Mouse (Mus musculus) adrenal gland, postnatal 4 days (tissue): ENCODE data around the gene Nedd9. TPM values are rescaled to one million over a fixed set of nuclear protein-coding genes. Genes with fewer than 3 reads are reported as not detected.

Experiments
- DNase-seq, 2 experiments: peaks; one replicate each; pipeline ENCODE4 v3.0.0; 2021 to 2022; ENCODE audit warnings: low spot score in 2 of 2, mixed read lengths in 2 of 2
- total RNA-seq, 2 experiments: library from RNA; stranded (reverse); gene quantifications; 2 replicates each; pipeline ENCODE4 v1.2.3; 2021

Gene Nedd9
- total RNA-seq, 2 experiments from 2014 or later: 31.6 to 37.2 TPM

DNA sequence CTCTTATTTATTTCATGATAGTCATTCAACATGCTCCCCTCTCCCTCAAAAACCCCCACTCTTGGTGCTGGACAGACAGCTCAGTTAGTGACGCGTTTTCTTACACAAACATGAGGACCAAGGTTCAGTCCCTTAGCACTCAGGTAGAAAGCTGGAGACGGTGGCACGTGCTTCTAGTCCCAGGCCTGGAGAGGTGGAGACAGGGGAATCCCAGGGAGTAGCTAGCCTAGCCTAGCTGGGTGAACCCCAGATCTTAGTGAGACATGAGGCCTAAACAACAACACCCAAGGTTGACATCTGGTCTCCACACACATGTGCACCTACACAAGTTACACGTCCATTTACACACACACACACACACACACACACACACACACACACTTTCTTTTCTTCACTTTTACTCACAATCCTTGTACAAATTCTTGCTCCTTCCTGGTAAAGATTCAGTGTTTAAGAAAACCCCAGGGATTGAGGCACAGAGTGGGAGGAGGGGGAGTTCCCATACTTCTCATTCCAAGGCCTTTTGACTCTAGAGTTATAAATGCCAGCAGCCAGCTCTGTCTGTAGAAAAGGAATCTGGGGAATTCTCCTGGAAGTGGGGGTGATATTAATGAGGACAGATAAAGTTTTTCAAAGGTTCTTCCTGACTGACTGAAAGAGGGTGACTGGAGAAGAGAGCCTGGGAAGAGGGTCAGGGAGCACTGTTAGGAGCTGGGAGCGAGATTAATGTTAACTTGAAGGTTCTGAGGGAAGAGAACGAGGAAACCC, 29.9 kb downstream of the Nedd9 start:
- DNase-seq: no peak

DNA sequence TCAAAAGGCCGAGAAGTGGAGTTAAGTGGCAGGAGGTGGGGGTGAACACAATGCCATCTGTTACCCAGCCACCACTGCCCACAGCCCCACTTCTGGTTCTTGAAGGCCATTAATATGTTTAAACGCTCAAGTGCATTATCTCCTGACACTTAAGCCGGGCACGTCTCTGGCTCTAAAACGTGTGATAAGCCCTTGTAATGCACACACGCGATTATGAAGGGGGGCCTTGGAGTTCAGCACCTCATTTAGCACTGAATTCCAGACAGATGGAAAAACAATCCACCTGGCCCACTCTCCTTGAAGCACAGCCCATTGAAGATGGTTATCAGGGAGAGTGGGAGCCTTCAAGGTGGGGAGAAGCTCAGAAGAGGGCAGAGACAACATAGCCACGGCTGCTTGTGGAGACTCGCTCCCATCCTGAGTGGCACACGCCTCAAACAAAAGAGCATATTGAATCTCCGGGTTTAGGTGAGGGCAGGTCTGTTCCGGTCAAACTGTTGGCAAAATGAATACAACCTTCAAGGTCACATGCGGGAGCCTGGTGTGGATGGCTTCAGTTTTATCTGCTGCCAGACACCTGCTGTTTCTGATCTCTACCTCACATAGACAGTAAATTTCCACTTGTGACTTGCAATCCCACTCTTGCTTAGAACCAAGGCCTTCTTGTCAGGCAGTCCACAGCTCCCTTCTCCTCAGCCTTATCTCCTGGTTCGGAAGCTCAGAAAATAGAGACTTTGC, 30.7 kb downstream of the Nedd9 start:
- no peak for DNase-seq

DNA sequence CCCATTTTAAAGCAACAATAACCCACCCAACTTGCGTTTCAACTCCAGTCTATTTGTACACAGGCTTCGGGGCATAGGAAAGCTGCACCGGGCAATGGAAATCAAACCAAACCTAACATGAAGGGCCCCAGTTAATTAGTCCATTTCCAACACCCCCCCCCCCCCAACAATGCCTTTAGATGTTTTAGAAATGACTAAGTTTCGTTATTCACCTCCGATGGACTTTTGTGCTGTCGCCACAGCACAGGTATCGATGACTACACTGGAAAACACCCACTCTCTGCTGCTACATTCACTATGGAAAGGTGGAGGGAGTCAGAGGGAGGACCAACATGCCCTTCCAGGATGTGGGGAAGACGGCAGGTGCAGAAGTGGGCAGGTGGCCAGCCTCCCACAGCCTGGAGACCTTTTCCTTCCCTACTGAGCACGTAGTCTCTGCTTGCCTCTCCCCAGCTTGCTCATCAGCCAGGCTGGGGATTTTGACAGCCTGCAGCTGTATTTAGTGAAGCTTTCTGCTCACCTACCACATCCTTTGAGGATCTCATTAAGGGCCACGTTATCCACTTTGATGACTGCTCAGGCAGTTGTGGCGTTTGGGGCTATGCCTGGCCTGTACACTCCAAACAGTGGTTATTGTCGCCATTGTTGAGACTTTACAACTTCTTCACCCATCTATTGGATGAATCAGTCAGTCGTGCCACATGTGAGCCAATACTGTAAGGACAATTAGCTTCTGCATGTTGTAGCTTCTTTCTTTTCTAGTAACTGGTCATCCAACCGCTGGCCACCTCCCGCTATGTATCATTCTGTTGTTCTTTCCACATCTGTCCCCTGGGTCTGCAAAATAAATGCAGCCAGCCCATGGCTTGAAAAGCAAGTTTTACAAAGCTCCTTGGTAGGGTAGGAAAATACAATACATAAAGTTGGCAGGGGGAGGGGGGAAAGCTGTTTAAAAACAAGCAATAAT, 33.7 kb downstream of the Nedd9 start:
- no peak for DNase-seq

DNA sequence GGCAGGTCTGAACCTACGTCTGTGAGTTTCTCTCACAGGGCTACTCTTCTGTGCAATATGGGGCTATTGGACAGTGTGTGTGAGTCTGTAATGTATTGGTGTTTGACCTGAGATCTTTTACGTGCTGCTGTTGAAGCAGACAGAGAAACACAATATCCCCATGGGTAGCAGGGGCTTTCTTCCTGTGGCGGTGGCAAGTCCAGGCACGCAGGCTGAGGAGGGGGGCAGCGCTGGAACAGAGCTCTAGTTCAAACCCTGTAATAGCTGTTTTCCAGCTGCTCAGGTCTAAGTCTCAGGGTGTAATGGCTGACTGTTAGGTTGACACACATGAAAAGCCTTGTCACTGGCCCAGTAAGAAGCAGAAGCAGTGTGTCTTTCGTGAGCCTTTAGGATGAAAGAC, 36.3 kb downstream of the Nedd9 start:
- DNase-seq: no peak

DNA sequence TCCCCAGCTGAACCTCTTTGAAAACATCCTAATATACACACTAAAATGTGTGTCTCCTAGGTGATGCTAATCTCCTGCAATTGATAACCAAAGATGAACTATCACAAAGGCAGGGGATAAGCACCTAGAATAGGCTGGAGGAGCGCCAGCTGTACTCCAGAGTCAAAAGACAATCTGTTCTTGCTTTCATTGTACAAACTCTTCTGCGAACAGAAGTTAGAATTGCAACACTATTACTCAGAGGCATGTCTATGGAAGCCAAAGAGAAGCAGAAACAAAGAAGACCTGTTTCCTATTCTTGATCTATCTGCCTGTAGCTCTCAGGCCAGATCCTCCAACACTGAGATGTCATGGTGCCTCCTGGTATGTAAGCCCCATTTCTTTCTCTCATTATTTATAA, 38.0 kb downstream of the Nedd9 start:
- no peak for DNase-seq

DNA sequence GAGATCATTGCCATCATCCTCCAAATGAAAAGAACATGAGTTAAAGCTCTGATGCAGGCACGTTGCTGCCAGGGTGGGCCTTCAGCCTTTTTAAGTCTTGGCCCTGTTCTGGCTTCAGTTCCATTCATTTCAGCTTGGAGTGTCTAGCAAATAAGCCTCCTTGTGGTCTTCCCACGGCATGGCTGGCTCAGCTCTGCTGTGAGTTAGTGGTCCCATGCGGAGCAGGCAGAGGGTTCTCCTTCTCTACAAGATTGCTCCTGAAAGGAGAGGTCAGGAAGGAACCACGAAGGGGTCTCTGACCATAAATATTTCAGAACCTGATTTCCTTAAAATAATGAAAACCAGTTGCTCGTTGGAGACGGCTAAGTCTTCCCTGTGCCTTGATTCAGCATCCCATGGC, 40.0 kb downstream of the Nedd9 start:
- no peak for DNase-seq

DNA sequence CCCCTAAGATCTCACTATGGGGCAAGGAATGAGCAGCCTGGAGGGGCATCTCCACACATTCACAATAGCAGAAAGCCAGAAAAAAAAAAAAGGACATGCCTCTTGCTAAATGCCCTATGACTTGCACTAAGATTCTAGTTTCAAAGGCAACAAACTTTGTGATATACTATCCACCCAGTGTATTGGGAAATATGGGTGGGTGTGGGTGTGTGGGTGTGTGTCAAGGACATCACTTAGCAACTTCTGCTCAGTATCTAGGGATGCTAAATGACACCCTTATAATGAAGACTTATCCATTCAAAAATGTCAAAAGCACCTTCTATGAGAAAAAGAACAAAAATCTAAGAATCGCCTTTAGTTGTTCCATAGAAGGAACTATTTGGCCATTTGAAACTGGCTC, 40.6 kb downstream of the Nedd9 start:
- no peak for DNase-seq

DNA sequence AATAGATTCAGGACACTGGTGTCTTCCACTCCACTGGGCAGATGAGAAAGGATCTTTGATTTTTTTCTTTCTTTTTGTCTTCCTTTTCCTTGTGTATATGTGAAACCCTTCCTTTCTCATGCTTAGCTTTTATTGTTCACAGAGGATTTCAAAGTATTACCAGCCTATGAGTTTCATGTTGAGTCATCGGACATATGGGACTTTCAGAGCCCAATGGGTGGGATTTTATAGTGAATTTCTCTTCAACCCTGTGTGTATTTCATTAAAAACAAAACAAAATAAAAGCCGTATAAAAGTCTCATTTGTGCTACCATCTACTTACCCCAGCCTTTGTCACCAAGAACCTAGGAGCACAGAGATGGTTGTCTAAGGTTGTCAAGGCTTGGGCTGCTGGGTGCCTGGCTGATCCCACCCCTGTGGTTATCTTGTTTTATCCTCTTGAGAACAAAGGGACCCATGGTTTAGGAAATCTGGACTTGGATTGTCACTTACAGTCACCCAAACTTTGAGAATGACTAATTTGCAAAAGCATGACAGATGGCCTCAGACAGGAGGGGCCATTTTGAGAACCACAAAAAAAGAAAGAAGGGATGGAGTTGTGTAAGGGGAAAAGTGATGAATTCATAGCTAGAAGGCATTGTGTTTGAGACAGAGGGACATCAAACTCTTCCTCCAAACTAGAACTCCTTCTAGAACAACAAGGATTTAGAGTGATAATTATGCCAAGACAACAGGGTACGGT, 41.9 kb downstream of the Nedd9 start:
- DNase-seq: no peak

DNA sequence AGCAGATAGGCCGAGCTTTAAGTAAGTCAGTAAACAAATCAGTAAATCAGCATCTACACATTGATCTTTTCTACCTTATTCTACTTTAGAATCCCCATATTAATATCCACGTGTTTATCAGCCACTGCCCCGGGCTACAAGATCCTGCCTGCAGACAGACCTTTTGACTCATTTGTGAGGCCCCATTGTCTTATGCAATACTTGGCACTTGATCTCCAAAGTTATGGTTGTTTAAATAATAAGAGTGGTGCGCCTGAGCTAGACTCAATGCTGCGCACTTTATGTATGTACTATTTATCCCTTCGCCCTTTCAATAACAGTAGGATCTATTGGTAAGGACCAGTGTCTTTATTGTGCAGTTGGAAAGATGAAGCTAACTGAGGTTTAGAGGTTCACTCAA, 42.9 kb downstream of the Nedd9 start:
- DNase-seq: no peak

DNA sequence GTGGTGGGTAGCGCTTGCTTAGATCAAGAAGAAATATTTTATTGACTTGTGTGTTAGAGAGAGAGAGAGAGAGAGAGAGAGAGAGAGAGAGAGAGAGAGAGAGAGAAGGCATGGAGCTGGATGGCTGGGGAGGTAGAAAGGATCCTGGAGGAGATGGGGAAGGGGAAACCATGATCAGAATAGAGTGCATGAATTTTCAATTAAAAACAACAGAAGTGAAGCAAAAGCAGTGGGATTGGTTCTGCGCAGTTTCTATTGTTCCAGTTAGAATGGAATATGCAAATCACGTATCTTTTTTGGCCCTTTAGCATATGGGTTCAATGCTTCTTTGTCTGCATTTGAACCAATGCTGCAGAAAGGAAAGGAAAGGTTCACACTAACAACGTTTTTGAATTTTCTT, 45.0 kb downstream of the Nedd9 start:
- DNase-seq: no peak

DNA sequence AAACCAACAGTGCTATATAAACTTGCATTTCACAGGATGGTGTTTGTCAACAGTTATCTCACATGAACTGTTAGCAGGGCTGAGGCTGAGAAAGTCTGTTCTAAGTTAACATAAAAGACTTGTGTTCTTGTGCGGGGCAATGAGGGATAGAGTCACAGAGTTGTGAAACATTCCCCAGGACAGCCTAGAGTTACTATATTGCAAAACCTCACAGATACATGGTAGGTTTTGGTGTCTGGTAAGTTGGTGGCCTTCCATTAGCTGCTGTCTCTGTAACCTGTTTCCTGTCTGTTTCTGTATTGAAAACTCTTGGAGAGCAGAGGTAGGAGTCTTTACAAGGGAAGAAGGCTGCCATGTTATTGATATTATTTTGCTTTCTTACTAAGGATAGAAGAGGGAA, 47.0 kb downstream of the Nedd9 start:
- DNase-seq: no peak

DNA sequence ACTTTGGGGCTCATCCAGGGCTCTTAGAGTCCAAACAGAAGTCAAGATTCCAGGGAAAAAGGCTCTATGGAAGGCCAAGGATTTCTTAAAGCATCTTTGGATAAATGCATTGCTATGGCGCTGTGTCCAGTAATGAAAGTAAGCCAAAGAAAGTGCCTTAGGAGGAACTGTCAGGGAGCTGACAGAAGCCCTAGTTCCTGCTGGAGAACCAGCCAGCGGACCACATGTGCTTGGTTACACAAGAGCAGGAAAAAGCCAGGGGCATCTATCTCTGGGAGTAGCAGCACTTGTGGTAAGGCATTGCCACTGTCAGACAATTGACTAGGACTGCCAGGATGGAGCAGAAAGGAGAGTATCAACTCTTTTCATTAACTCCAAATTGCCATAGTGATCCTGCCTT, 49.8 kb downstream of the Nedd9 start:
- no peak for DNase-seq

DNA sequence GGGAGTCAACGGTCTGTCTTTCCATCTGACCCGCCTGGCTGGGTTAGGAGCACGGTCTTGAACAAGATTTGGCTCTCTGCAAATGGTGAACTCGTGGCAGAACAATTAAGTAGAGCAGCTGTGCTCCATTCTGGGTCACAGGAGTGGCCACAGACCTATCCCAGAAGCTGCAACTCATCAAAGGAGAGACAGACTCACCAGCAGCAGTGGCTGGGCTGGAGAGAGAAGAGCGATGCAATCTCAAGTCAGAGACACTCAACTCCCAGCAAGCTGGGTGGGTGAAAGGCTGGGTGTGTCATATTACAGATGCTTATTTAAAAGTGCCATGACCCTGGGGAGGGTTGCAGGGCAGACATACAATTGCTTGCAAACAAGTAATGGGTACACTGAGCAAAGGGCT, 50.4 kb downstream of the Nedd9 start:
- DNase-seq: no peak

DNA sequence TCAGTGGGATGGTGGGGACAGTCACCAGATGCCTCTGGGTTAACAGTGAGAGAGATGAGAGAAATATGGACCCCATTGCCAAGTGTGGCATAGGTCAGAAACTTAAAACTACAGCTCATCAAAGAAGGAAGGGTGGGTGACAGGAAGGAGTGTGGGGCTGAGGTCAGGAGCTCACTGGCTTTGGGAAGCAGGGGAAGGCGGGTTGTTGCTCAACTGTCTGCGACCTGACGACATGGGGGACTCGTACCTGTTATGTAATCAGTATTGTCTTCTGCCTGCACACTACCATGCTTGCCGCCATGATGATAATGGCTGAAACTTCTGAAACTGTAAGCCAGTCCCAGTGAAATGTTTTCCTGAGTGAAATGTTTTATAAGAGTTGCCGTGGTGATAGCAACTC, 54.0 kb downstream of the Nedd9 start:
- DNase-seq: no peak

DNA sequence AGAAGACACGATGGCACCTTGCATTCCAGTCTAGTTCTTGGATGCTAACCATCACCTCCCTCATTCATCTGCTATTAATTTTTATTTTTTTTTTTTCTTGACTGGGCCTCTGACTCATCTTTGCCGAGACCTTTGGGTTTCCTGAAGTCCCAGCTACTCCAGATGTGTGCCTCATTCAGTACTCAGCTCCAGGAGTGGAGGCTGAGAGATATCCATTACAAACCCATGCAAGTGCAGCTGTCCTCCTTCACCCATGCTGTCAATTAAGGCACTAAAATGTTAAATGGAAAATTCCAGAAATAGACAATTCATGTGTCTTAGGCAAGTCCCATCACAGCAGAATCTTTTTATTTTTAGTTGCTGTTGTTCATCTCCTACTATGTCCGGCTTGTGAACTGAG, 55.4 kb downstream of the Nedd9 start:
- DNase-seq: no peak

DNA sequence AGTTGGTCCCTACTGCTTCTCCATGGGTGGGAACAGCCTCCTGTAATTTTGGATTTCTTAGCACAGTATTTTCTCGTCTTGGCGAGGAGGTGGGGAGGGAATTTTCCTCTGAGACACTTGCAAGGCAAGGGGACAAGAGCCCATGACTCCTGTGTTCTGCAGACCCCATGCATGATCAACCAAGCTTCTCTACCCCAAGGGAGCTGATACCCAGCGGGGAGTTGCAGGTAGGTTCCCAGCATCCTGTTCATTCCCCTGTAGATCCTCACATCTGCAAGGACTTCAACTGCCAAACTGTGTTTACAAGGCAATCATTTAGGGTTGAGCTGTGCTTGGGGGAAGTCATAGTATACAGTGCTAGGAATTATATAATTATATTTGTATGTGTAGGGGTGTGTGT, 60.1 kb downstream of the Nedd9 start:
- DNase-seq: no peak

DNA sequence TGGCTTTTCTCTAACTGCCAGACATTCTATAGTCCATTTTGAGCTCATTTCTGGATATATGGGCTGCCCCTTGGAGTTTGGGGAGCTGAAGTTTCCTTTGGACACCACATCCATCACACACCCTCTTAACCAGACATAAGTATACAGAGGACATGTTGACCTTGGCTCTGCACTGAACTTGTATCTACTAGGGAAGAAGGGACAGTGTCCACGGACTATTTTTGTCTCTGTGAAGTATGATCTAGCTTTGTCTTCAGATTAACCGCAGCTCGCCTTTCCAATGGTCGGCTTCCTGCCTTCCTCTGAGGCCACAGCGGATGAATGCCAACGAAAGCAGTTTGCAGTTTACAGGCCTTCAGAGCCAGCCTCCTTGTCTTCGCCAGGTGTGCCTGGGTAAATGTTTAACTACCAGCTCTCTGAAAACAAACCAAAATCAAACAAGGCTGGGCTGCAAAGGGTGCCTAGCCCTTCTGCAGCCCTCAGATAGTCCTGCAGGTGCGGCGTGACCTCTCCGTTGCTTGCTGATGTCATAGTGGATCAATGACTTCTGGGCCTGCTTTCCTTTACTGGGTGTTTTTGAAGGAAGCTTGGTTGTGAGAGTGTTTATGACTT, 63.6 kb downstream of the Nedd9 start:
- DNase-seq: no peak

DNA sequence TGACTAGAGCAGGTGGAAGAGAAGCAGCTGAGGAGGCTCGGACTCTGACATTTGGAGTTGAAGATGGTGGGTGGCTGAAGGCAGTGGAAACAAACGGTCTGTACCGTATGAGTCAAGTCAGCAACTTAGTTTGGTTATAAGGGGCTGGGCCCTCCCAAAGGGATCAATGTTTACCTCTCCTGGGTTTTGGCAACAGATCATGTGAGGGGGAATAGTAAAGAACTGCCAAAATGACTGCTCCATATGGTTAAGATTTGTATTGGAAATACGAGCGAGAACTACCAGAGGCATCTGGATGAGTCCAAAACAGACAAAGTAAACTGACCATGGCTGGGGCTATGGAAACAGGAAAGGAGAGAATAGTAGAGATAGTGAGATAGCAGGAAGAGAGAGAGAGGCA, 64.6 kb downstream of the Nedd9 start:
- DNase-seq: no peak

DNA sequence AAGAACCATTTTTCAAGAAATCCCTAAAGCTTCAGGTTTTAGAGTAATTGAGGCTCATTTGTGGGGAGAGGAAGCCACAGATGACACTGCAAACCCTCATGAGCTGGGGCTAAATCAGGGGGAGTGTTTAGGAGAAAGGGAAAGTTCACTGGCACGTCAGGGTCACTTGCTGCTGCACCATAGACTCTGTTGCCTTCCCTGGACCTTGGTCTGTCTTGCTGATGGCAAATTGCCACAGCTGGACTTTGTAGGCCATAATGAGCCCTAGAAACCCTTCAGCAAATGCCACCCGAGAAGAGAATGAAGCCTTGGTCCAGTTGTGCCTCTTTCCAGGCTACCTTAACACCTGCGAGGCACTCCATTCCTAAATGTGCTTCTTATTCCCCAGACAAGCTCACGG, 66.8 kb downstream of the Nedd9 start:
- DNase-seq: peak in 1 of 2 experiments; percentile 16

DNA sequence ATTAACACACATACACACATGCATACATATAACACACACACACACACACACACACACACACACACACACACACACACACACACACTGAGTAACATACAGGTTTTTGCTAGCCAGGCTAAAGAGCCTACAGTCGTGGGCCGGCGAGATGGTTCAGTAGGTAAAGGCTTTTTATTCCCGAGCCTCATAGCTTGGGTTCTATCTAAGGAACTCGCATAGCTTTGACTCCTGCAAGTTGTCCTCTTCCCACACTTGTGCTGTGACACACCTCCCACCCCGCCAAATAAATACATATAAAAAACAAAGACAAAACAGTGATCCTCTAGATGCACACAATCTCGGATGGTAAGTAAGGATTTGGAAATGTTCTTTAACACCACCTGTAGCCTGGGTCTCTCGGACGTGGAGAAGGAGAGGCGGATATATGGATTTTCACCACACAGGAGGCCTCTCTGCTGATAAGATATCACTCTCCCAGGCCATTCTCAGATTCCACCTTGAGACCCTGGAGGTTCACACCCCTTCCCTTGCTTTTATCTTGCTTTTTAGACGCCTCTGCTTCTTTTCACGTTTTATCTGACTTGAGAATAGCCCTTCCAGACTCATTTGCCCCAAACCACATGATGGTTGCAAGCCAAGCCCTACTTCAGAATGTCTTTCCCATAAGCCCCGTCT, 68.8 kb downstream of the Nedd9 start:
- no peak for DNase-seq
